Mouse (Mus musculus) adipocyte (in vitro differentiated cells): ENCODE measurements at regions not wholly inside any gene's neighbourhood (a gene's known extent, or its start where the extent isn't known, plus 50 kb on each side); places are given as distances from the start of the nearest gene placed in this dataset.

ENCODE experiments used
- DNase-seq: peaks from one replicate; pipeline ENCODE4 v3.0.0-alpha.2; 2016; ENCODE audit warnings: low spot score

- no peak for DNase-seq
Observed at GRCm38 (mm10) chr14:36623036-36623435, 345.5 kb downstream of the Ccser2 start.

- no peak for DNase-seq
Observed at GRCm38 (mm10) chr14:36618459-36619085, 350.0 kb downstream of the Ccser2 start.

- DNase-seq = no peak
Observed at GRCm38 (mm10) chr14:36617987-36618386, 350.6 kb downstream of the Ccser2 start.

- DNase-seq = no peak
Observed at GRCm38 (mm10) chr14:36614926-36615325, 353.7 kb downstream of the Ccser2 start.

GRCm38 (mm10) chr14:36612860-36613259 lies 355.7 kb downstream of the Ccser2 start:
- no peak for DNase-seq

- DNase-seq = no peak
Observed at GRCm38 (mm10) chr14:36584065-36584635, 384.4 kb downstream of the Ccser2 start.

GRCm38 (mm10) chr14:36583338-36584064 lies 385.1 kb downstream of the Ccser2 start:
- DNase-seq = no peak

- DNase-seq = no peak
Observed at GRCm38 (mm10) chr14:36563229-36563865, 405.2 kb downstream of the Ccser2 start.

- no peak for DNase-seq
Observed at GRCm38 (mm10) chr14:36537402-36537801, 431.2 kb downstream of the Ccser2 start.

GRCm38 (mm10) chr14:36527310-36527709 lies 432.6 kb downstream of the 4930474N05Rik start:
- no peak for DNase-seq

- DNase-seq = no peak
Observed at GRCm38 (mm10) chr14:36525591-36526037, 430.9 kb downstream of the 4930474N05Rik start.

- no peak for DNase-seq
Observed at GRCm38 (mm10) chr14:36502076-36502994, 407.6 kb downstream of the 4930474N05Rik start.

- no peak for DNase-seq
Observed at GRCm38 (mm10) chr14:36499323-36499722, 404.6 kb downstream of the 4930474N05Rik start.

- DNase-seq = no peak
Observed at GRCm38 (mm10) chr14:36485499-36485898, 390.8 kb downstream of the 4930474N05Rik start.

- no peak for DNase-seq
Observed at GRCm38 (mm10) chr14:36471617-36472016, 376.9 kb downstream of the 4930474N05Rik start.

- DNase-seq = no peak
Observed at GRCm38 (mm10) chr14:36470362-36470761, 375.6 kb downstream of the 4930474N05Rik start.

- DNase-seq = no peak
Observed at GRCm38 (mm10) chr14:36453049-36453448, 358.3 kb downstream of the 4930474N05Rik start.

GRCm38 (mm10) chr14:36450126-36450525 lies 355.4 kb downstream of the 4930474N05Rik start:
- DNase-seq = no peak

GRCm38 (mm10) chr14:36414656-36415273 lies 320.0 kb downstream of the 4930474N05Rik start:
- no peak for DNase-seq

- DNase-seq = no peak
Observed at GRCm38 (mm10) chr14:36414180-36414579, 319.5 kb downstream of the 4930474N05Rik start.
